Mouse (Mus musculus) common myeloid progenitor, adult 5-6 weeks (primary cell): ENCODE results near the gene Actg2. TPM values are rescaled to one million over a fixed set of nuclear protein-coding genes. Genes with fewer than 3 reads are reported as not detected.

Source experiments
- ATAC-seq: replicated peaks from 2 replicates; pipeline ENCODE4 v1.8.0; 2016; ENCODE audit warnings: low read depth, mild to moderate bottlenecking, moderate TSS enrichment, inconsistent platforms; ENCODE audit not compliant: poor library complexity, severe bottlenecking
- total RNA-seq: library from RNA; stranded (forward); fragments of 200-1000, 187-1606 nt; gene quantifications from 2 replicates; pipeline ENCODE4 v1.2.3, GENCODE M21; 2017

Actg2 gene
- total RNA-seq, 1 experiment from 2014 or later: not detected

DNA sequence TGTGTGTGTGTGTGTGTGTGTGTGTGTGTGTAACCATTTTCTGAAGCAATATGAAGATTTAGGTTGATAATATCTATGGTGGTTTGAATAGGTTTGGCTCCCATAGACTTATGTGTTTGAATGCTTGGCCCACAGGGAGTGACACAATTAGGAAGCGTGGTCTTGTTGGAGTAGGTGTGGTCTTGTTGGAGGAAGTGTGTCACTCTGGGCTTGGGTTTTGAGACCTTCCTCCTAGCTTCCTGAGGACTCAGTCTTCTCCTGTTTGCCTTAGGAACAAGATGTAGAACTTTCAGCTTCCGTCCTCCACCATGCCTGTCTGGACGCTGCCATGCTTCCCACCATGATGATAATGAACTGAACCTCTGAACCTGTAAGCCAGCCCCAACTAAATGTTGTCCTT is 17.4 kb downstream of the Actg2 start:
- 0 out of 2 replicates have a peak, but pooled peaks have one; percentile 45 for ATAC-seq

DNA sequence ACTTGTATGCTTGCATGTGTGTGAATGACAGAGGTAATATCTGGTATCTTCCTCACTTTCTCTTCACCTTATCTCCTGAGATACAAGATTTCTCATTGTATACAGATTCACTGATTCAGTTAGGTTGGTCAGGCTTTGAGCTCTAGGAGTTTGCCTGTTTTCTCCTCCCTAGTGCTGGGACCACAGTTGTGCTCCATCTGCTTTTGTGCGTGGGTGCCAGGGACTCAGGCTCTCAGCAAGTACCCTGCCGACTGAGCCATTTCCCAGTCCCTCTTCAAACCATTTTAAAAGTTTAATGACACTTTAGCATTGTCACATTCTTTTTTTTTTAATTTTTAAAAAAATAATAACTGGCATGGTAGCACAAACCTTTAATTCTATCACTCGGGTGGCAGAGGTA is 20.9 kb downstream of the Actg2 start:
- no peak for ATAC-seq

DNA sequence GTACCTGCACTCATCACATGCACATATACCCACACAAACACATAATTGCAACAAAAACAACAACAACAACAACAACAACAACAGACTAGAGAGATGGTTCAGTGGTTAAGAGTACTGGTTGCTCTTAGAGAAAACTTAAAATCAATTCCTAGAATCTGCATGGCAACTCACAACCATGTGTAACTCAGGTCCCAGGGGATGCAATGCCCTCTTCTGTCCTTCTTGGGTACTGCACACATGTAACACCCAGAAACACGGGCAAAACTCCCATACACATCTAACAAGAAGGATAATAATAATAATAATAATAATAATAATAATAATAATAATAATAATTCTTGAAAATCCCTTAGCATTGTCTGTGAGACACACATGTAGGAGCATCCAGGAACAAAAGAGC is 23.6 kb downstream of the Actg2 start:
- peak; percentile 97 for ATAC-seq

DNA sequence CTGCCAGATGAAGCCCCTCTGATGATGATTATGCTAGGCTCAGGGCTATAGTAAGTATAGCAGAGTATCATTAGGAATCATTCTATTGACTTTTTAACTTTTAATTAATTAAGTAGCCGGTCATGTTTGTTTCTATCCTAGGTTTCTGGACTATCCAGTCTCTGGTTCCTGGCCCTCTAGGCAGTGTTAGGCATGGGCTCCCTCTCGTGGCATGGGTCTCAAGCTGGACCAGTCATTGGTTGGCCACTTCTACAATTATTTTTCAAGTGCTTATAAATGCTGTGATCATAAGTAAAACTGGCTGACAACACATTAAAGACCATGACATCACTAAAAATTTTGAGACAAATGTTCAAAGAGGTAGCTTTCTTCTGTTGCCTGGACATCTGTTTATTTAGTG is 25.9 kb downstream of the Actg2 start:
- ATAC-seq: no peak

DNA sequence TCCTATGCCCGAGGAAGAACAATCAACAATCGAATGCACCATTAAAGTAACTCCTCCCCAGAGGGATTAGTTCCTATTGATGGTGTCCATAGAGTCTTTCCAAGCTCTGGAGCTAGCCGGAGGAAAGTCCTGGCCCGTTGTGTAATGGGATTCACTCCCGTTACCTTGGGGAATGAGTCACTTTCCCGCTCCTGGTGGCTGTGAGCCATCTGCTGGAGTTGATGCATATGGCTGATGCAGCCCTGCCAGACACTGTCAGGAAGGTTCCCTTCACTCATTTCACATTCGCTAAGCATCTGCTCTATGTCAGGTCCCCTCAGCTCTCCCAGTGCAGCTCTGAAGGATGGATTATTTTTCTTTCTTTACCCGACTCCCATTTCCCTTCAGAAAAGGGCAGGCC is 26.6 kb downstream of the Actg2 start:
- no peak for ATAC-seq

DNA sequence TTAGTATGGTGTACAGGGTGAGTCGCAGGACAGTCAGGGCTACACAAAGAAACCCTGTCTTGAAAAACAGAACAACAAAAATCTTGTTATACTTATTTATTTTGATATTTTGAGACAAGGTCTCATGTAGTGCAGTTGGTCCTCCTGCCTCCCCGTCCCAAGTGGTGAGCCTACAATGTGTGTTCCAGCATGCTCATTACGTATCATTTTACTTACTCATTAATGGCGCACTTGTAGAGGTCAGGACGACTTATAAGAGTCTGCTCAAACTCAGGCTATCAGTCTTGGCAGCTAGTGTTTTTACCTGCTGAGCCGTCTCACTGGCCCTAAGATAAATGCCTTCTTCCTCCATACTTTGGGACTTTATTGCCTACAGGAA is 28.9 kb downstream of the Actg2 start:
- ATAC-seq: peak; percentile 17; the same call in 1 of the 2 replicates

DNA sequence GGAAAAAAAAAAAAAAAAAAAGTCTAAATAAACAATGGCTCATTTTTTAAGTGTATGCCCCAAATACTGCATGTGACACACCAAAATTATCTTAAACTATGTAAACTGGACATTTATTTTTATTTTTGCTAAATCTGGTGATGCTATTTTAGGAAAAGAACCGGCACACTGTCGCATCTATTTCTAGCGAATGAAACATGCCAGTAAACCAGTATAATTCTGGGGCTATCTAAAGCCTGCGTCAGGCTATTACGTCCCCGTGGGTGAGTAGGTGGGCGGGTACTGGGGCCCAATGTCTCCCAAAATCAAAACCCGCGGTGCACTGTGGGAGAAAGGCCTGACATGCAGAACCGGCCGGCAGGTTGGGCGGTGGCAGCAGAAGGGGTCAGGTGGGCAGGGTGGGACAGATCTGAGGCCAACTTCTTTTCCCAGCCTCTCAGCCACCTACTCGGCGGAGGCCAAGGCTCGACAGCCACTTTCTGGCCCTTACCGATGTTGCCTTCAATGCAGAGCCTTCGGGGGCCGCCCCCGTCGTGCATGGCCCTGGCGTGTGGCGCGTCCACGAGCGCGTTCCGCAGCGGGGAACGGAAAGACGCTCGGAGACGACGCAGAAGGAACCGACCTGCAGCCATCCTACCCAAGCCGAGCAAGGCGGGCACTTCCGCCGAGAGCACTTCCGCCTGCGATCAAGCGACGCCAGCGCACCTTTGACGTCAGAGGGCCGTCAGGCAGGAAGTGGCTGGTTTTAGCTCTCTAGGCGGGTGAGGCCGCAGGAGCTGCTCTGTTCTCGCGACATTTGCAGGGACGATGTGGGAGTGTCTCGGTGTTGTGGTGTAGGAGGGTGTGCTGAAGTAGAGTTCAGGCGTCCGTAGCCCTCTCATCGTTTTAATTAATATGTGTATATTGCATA is 29.6 kb downstream of the Actg2 start, which contains the start of gene Dguok:
TSS of gene Dguok (minus strand) at position 712 of the 910 bp plus-strand sequence.
- ATAC-seq: peak; percentile 89

DNA sequence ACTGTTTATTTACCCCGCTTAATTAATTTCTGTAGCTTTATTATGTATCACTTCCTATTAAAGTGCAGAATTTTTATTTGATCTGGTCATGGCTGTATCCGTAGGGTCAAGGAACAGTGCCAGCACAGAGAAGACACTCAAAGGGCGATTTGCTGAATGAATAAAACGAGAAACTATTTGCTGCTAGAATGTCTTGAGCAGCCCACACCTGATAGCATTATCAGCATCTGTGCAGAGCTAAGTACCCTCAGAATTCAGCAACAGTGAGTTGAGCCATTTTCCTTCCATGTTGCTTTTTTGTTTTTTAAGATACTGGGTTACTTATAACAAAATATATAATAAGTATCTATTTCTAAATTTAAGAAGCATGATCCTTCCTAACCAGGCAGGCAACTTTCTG is 30.5 kb downstream of the Actg2 start:
- no peak for ATAC-seq

DNA sequence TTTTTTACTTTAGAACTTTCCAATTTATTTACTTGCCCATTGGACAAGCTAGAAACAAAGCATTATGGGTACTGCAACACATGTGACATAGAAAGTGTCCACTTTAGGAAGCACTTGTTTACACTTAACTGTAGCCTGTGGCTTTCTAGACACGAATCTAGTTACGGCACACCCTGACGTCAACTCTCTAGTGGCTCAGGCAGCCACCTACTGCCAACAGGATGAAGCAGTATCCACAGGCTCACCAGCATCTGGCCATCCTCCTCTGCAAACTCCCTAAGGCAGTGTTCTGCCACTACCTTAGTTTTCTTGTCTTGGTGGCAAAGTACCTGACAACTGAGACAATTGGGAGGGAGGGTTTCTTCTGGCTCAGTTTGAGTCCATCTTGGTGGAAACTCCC is 32.7 kb downstream of the Actg2 start:
- ATAC-seq: no peak

DNA sequence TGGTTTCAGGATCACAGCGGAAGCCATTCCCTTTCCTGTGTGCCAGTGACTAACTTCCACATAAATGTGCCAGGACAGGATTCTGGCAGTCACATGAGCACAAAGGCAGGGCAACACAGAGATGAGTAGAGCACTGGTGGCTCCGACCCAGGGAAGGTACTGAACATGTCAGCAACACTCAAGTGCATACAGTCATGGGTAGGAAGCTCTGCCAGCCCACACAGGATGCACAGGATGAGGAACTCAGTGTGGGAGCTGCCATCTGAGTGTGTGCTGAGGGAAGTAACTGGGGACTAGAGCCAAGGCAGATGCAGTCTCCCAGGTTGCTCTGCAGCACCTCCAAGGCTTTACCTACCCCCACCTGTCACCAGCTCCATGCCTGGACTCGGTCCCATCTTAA is 33.4 kb downstream of the Actg2 start:
- peak; percentile 55 for ATAC-seq

DNA sequence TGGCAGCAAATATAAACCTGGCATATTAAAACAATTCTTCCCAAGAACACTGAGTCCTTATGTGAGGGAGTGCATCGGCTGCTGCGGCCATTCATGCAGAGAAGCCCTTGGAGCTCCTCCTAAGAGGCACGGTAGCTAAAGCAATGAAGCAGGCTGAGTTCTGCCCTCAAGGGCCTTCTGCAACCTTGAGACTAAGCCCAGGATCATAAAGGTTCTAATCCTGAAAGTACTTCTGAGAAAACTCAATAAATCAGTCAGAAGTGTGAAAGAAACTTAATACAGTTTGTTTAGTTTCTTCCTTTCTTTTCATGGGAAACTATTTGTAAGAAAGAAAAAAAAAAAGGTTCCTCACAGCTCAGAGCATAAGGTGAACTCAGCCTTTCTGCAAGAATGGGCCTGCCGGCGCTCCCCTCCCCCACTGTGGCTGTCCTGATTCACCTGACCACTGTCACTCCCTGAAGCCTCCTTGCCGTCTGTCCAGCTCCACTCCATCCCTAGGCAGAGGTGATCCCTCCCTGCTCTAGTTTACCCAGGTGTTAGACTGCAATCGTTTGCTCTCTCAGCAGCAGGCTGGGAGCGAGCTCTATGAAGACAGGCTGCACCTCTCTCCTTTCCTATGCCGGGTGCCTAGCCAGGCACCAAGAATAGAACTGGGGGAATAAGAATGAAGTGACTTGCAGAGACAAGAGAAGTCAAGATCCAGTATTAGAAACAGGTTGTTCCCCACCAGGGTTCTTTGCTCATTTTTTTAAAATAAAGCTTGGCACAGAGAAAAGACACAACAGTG is 34.3 kb downstream of the Actg2 start:
- no peak for ATAC-seq

DNA sequence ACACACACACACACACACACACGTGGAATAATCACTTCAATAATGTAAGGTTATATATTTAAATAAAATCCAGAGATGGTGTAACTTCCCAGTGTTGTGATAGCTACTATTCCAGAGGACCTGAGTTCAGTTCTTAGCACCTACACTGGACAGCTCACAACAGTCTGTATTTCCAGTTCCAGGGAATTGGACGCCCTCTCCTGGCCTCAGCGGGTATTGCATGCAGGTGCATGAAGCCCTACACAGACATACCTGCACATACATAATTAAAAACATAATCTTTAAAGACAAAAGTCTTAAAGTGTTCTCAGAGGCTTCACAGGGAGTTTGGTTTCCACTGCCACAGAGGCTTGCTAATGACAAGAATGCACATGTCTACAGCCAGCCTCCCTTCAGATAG is 35.6 kb downstream of the Actg2 start:
- ATAC-seq: no peak

DNA sequence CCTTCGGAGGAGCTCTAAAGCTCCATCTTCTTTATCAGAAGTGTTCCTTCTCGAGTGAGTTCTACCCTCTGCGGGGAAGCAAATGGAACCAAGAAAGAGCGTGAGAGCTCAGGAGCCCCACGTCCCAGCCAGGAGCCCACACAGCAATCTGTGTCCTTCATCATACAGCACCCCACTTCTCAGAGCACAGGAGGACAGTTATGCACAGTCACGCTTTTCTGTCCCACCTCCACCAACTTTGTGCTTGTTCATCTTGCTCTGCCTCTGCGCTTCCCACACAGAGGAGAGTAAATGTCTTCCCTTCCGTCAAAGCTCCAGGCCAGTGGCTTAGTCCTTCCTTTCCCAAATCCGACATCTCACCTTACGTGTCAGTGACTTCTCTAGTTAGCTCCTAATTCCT is 37.0 kb downstream of the Actg2 start:
- no peak for ATAC-seq

DNA sequence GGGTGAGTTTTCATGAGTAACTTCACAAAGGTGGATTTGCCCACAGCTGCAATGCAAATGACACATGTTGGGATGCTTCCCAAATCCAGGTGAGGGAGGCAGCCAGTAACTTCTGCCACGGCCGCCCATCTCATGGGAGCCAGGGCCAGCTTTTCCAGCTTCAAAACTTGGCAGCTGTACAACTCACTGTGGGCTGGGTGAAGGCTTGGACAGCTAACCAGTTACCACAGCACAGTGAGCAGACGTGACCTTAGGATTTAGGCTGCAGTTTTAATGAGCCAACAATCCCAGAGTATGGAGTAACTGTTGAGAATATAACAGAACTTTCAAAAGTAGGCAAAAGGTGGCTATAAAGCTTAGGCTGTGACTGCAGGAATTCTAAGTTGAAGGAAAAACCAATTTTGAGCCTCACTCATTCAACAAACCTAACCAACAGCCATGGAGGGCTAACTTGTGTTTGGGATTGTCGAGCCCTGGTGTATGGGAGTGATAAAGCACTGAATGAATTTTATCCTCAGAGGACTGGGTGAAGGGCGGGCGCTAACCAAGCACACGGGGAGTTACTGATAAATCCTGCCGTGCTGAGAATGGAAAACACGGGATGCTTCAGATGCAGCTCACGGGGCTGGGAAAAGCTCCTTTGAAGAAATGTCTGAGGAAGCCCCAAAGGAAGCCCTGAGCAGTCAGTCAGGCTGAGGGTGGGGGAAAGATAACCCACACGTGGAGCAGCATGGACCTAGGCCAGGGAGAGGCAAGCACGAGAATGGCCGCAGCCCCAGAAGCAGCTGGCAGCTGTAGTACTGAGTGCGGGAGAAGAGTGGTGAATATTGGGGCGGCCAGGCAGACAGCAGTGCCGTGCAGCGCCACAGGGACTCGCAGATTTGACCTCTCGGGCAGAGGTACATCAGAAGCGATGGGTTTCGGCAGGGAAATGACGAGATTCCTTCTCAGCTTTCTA is 39.0 kb downstream of the Actg2 start:
- ATAC-seq: no peak

DNA sequence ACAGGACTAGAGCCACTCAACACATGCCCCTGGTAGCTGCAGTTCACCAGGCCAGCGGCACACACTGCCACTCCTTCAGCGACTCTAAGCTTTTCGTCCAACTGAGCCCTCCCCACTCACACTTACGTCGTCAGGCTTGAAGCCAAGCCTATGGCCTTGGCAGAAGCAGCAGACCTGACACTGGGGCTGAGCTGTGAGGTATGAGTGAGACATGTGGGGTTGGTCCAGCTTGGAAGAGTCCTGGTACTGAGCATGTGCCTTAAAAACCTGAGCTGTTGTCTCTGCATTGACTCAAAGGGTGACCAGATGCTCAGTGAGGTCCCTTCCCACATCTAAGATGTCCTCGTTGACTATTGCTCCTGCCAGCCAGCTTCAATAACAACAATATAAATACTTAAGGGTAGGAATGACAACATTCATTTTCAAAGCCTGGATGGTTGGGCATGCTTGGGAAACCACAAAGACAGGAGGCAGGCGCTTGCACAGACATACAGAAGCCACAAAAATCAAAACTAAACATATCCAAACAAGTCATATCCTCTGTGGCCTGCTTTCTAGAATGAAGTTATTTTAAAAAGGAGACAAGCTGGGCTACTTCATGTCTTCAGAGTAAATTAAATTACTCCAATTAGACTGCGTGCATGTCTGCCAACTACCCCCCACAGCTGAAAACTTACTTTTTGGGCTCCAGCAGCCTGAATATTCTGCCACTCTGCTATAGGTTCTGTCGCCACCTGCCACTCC is 39.9 kb downstream of the Actg2 start:
- no peak for ATAC-seq

DNA sequence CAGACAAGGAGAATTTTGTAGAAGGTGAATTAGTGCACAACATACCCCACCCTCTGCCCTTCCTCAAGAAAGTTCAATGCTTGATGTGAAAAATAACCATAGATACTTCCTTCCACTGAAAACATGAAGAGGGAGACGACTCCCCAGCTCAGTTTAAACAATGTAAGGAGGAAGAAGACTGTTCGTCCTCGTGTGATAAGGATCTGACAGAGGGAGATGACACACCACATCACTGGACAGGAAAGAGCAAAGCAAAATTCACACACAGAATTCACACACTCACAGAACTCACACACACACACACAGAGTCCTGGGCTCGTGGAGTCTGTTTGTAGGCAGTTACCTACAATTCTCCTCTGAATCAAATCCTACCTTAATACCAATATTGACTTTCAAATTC is 45.4 kb downstream of the Actg2 start:
- ATAC-seq: no peak

DNA sequence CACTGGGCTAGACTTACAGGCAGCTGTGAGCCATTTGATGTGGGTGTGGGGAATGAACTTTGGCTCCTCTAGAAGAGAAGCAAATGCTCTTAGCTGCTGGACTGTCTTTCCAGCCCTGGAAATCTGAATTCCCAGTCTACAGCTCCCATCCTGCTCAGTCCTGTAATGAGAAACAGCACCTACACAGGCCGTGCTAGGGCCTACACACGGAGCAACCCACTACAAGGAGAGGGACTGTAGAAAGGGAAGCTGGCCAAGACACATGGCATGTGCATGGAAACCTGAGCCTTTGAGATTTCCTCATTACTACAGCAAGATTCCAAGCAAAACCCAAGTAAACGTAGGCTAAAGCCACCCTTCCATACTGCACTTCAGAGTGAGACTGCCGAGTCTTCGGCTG is 47.9 kb downstream of the Actg2 start:
- no peak for ATAC-seq

DNA sequence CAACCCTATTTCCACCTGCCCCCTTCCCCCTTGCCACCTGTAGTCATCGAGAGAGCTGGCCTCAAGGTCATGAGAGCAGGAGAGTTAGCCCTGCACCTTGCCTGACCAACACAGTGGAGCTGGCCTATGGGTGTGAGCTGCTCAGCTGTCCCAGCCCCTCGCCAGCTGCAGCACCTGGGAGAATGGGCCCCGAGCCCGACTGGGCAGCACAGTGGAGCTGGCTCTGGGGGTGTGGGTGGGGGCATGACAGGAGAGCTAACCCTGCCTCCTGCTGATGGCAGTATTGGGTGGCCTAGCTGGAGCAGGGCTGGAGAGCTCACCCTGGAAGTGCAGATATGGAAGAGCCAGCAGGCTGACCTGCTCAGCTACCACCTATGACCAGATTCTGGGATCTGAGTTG is 48.8 kb downstream of the Actg2 start:
- no peak for ATAC-seq

DNA sequence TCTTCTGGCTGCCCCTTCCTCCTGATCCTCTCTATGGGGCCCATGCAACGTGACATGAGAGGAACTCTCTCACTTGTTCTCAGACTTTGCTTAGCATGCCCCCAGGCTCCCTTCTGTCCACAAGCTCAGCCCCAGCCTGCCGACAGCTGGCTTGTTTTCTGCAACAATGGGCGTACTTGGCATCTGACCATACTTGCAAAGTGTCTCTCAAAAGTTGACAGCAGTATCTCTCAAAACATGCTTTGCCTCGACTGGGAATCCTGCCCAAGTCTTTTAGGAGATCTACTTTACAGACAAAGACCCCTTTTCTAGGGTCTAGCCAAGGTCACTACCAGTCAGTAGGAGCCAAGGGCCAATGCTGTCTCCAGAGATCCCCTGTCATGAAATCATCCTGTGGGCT is 50.2 kb downstream of the Actg2 start:
- ATAC-seq: no peak
